Mouse (Mus musculus): ENCODE results near the gene Rpl10a. TPM values are rescaled to one million over a fixed set of nuclear protein-coding genes. Genes with fewer than 3 reads are reported as not detected.

Rpl10a gene
- total and polyA plus RNA-seq, 3 experiments = 2,044 to 2,803 TPM; not detected in 1

DNA sequence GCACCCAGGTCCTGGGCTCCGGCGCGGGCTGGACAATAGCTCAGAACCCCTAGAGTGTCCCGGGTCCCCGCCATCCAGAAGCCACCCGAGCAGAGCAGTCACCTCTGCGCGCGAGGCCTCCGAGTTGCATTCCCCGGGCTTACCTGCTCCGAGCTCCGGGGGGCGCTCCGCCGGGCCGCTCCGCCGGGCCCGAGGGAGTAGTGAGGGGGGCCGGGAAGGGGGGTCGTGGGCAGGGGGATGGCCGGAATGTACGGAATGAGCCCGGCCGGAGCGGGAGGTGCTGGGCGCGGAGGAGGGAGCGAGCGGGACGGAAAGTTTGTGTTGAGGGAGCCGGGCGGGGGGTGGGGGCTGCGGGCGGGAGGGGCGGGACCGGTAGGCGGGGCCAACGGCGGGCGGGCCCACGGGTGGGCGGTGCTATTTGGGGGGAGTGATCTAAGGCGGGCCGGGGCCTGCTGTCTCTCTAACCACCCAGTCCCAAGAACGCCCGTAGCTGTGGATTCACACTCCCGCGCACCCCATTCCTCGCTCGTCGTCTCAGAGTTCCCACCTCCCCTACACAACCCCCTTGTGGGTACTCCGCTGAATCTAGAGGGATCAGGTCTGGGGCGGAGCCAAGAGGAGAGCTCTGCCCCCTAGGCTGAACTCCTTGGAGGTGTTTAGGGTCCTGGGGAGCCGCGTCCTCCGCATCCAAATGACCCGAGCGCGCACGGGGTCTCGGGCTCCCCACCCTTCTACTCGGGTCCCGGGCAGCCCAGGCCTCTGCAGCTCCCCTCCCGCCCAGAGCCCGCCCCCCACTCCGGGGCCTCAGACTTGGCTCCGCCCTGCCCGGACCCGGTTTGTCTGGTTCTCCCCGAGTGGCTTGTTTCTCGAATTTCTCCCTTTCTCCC lies 22.4 kb downstream of the Rpl10a start, which contains the start of gene Tead3:
Gene Tead3, minus strand, starts transcription at position 352 of the 887 bp plus-strand sequence.
- Histone ChIP-seq H3K27me3 (ENCODE audit: control insufficient read depth in 1 of 2, insufficient read depth in 2 of 2, low read length in 2 of 2) (no peaks in the 10 kb centered on the region; a peak in 1 of 4 replicates), H3K9ac (ENCODE audit: control insufficient read depth, low read depth, low read length, poor library complexity, severe bottlenecking) (peak within 1 kb of the TSS; percentile 69), H3K9me3 (replicated peaks; ENCODE audit: insufficient read depth, low read length) (no peaks in the 10 kb centered on the region), H3K79me2 (ENCODE audit: control insufficient read depth, insufficient read depth, low read length, poor library complexity) (no peaks in the 10 kb centered on the region; the same call in 1 of the 2 replicates), H3K4me1 (ENCODE audit: control insufficient read depth in 1 of 2, insufficient read depth in 2 of 2, low read length in 2 of 2) (no peaks in the 10 kb centered on the region; a peak in 2 of 4 replicates), H3K27ac (ENCODE audit: control insufficient read depth, low read depth, low read length) (no peak within 1 kb of the TSS), H3K4me3 (ENCODE audit: control insufficient read depth in 1 of 2, insufficient read depth in 1 of 2, low read depth in 2 of 2, low read length in 2 of 2) (peak within 1 kb of the TSS; percentile 72 to 100), H3K36me3 (ENCODE audit: control insufficient read depth in 1 of 2, insufficient read depth in 2 of 2, low read length in 2 of 2) (no peaks in the 10 kb centered on the region)
- TF ChIP-seq MXI1 (IDR thresholded peaks at IDR 0.05; ENCODE audit: low read depth, low read length) = peak; percentile 11; the same call in 1 of the 2 replicates
- TF ChIP-seq UBTF (IDR thresholded peaks at IDR 0.05; ENCODE audit: borderline replicate concordance, insufficient read depth, low read depth, low read length) = no peak
- no peak for TF ChIP-seq JUND (IDR thresholded peaks at IDR 0.05; ENCODE audit: low read depth, low read length)
- TF ChIP-seq SMC3 (IDR thresholded peaks at IDR 0.05; ENCODE audit: low read depth, low read length) = no peak
- no peak for TF ChIP-seq USF2 (IDR thresholded peaks at IDR 0.05; ENCODE audit: borderline replicate concordance in 1 of 2, insufficient read depth in 1 of 2, low read depth in 1 of 2, low read length in 2 of 2)
- TF ChIP-seq CTCF (IDR thresholded peaks at IDR 0.05 in 2 of 3, conservative IDR thresholded peaks at IDR 0.05 in 1 of 3; ENCODE audit: control insufficient read depth in 1 of 3, insufficient read depth in 1 of 3, low read depth in 2 of 3, low read length in 3 of 3, poor library complexity in 1 of 3, severe bottlenecking in 1 of 3) = peak in 1 of 3 experiments; percentile 59; a peak in 3 of 6 replicates
- no peak for TF ChIP-seq NELFE (IDR thresholded peaks at IDR 0.05; ENCODE audit: low read depth, low read length)
- TF ChIP-seq MYB (IDR thresholded peaks at IDR 0.05; ENCODE audit: low read depth, low read length) = no peak
- peak in 1 of 2 experiments; percentile 37; a peak in 1 of 4 replicates for TF ChIP-seq POLR2A (IDR thresholded peaks at IDR 0.05; ENCODE audit: control insufficient read depth in 1 of 2, insufficient read depth in 1 of 2, low read depth in 1 of 2, low read length in 2 of 2, poor library complexity in 1 of 2)
- DNase-seq (ENCODE audit: low read depth, low spot score) = peak; percentile 78

DNA sequence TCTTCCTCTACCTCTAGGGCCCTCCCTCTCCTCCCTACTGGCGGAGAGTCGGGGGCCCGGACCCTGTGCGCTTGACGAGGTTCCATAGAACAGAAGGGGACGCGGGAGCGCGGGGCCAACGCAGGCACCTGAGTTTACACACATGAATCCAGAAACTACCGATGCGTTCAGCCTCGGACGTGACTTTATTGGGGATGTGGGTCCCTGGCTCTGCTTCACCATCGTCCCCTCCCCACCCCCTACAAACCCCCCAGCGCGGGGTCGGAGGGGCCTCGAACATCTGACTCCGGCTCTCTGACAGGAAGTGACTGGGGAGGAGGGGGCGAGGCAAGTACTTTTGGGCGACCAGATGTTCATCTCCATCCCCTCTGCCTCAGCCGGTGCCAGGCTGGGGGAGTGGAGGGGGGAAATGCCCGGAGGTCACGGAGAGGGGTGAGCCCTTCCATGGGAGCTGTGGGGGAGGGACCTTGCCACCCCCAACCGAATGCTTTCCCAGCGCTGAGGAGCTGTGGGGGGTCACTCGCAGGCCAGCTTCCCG lies 23.2 kb downstream of the Rpl10a start:
- DNase-seq (ENCODE audit: low read depth, low spot score) = no peak
- Histone ChIP-seq H3K9me3 (replicated peaks; ENCODE audit: insufficient read depth, low read length) (no peaks in the 10 kb centered on the region), H3K79me2 (ENCODE audit: control insufficient read depth, insufficient read depth, low read length, poor library complexity) (no peaks in the 10 kb centered on the region; the same call in 1 of the 2 replicates), H3K9ac (ENCODE audit: control insufficient read depth, low read depth, low read length, poor library complexity, severe bottlenecking) (peak overlapping the region; percentile 69), H3K27me3 (ENCODE audit: control insufficient read depth in 1 of 2, insufficient read depth in 2 of 2, low read length in 2 of 2) (no peaks in the 10 kb centered on the region; a peak in 1 of 4 replicates), H3K27ac (ENCODE audit: control insufficient read depth, low read depth, low read length) (no peak overlapping the region), H3K4me3 (ENCODE audit: control insufficient read depth in 1 of 2, insufficient read depth in 1 of 2, low read depth in 2 of 2, low read length in 2 of 2) (peak overlapping the region; percentile 72 to 100), H3K4me1 (ENCODE audit: control insufficient read depth in 1 of 2, insufficient read depth in 2 of 2, low read length in 2 of 2) (no peaks in the 10 kb centered on the region; a peak in 2 of 4 replicates), H3K36me3 (ENCODE audit: control insufficient read depth in 1 of 2, insufficient read depth in 2 of 2, low read length in 2 of 2) (no peaks in the 10 kb centered on the region)
- TF ChIP-seq ZKSCAN1 (IDR thresholded peaks at IDR 0.05; ENCODE audit: low read depth, low read length) (no peak), HCFC1 (IDR thresholded peaks at IDR 0.05; ENCODE audit: low read depth, low read length) (no peak), MYB (IDR thresholded peaks at IDR 0.05; ENCODE audit: low read depth, low read length) (no peak), ETS1 (IDR thresholded peaks at IDR 0.05; ENCODE audit: low read depth, low read length) (no peak), MEF2A (IDR thresholded peaks at IDR 0.05; ENCODE audit: extremely low read depth, insufficient replicate concordance, low read depth, low read length, poor library complexity, severe bottlenecking) (no peak), KAT2A (conservative IDR thresholded peaks at IDR 0.05; ENCODE audit: low read depth, low read length) (no peak), MYC (IDR thresholded peaks at IDR 0.05; ENCODE audit: low read depth, low read length) (no peak), SMC3 (IDR thresholded peaks at IDR 0.05; ENCODE audit: low read depth, low read length) (no peak), EP300 (IDR thresholded peaks at IDR 0.05; ENCODE audit: low read depth in 1 of 2, low read length in 2 of 2) (no peak), USF2 (IDR thresholded peaks at IDR 0.05; ENCODE audit: borderline replicate concordance in 1 of 2, insufficient read depth in 1 of 2, low read depth in 1 of 2, low read length in 2 of 2) (no peak), ELF1 (IDR thresholded peaks at IDR 0.05; ENCODE audit: low read depth, low read length) (no peak), POLR2A (IDR thresholded peaks at IDR 0.05; ENCODE audit: control insufficient read depth in 1 of 2, insufficient read depth in 1 of 2, low read depth in 1 of 2, low read length in 2 of 2, poor library complexity in 1 of 2) (no peak), MAZ (IDR thresholded peaks at IDR 0.05; ENCODE audit: low read depth, low read length) (no peak), ZNF384 (IDR thresholded peaks at IDR 0.05; ENCODE audit: low read depth, low read length) (no peak)
